Mouse (Mus musculus): Measurements from ENCODE around the gene Grem1. TPM values are rescaled to one million over a fixed set of nuclear protein-coding genes. Genes with fewer than 3 reads are reported as not detected.

The Grem1 gene
- polyA plus RNA-seq, 1 experiment from 2014 or later = 8.8 TPM

- Histone ChIP-seq H3K4me2 (ENCODE audit: low read depth, low read length) (no peak overlapping the region), H3K27ac (ENCODE audit: low read length) (no peak overlapping the region), H3K27me3 (replicated peaks; ENCODE audit: control insufficient read depth, insufficient read depth, low read length) (no peaks in the 10 kb centered on the region), H3K9ac (ENCODE audit: low read depth, low read length) (no peak overlapping the region), H3K4me1 (ENCODE audit: control insufficient read depth, insufficient read depth, low read length) (no peaks in the 10 kb centered on the region), H3K4me3 (ENCODE audit: low read length) (no peak overlapping the region), H3K36me3 (ENCODE audit: control insufficient read depth, insufficient read depth, low read length) (no peaks in the 10 kb centered on the region), H3K9me3 (ENCODE audit: control insufficient read depth, low read length) (no peaks in the 10 kb centered on the region)
- no peak for ATAC-seq
- 88% methylated on average over 4 of the region's 4 CpGs for WGBS
Measured at GRCm38 (mm10) chr2:113788821-113789387, 30.5 kb upstream of the Grem1 start.

GRCm38 (mm10) chr2:113787882-113788281 is 29.4 kb upstream of the Grem1 start:
- Histone ChIP-seq H3K4me2 (ENCODE audit: low read depth, low read length) (no peak overlapping the region), H3K4me1 (ENCODE audit: control insufficient read depth, insufficient read depth, low read length) (no peaks in the 10 kb centered on the region), H3K36me3 (ENCODE audit: control insufficient read depth, insufficient read depth, low read length) (no peaks in the 10 kb centered on the region), H3K4me3 (ENCODE audit: low read length) (no peak overlapping the region), H3K27me3 (replicated peaks; ENCODE audit: control insufficient read depth, insufficient read depth, low read length) (no peaks in the 10 kb centered on the region), H3K9me3 (ENCODE audit: control insufficient read depth, low read length) (no peaks in the 10 kb centered on the region), H3K9ac (ENCODE audit: low read depth, low read length) (no peak overlapping the region), H3K27ac (ENCODE audit: low read length) (no peak overlapping the region)
- 82% methylated on average over 4 of the region's 4 CpGs for WGBS
- ATAC-seq = no peak

- H3K9me3 ChIP-seq (ENCODE audit: control insufficient read depth, low read length) = no peaks in the 10 kb centered on the region
- no peak overlapping the region for H3K4me3 ChIP-seq (ENCODE audit: low read length)
- no peak overlapping the region for H3K9ac ChIP-seq (ENCODE audit: low read depth, low read length)
- ATAC-seq = no peak
- 22% methylated on average over 3 of the region's 3 CpGs for WGBS
- no peak overlapping the region for H3K27ac ChIP-seq (ENCODE audit: low read length)
- no peaks in the 10 kb centered on the region for H3K27me3 ChIP-seq (replicated peaks; ENCODE audit: control insufficient read depth, insufficient read depth, low read length)
- H3K4me2 ChIP-seq (ENCODE audit: low read depth, low read length) = no peak overlapping the region
- H3K36me3 ChIP-seq (ENCODE audit: control insufficient read depth, insufficient read depth, low read length) = no peaks in the 10 kb centered on the region
- no peaks in the 10 kb centered on the region for H3K4me1 ChIP-seq (ENCODE audit: control insufficient read depth, insufficient read depth, low read length)
Measured at GRCm38 (mm10) chr2:113784851-113785250, 26.4 kb upstream of the Grem1 start.

GRCm38 (mm10) chr2:113781521-113781920 is 23.1 kb upstream of the Grem1 start:
- no peak overlapping the region for H3K4me2 ChIP-seq (ENCODE audit: low read depth, low read length)
- H3K9ac ChIP-seq (ENCODE audit: low read depth, low read length) = no peak overlapping the region
- no peaks in the 10 kb centered on the region for H3K9me3 ChIP-seq (ENCODE audit: control insufficient read depth, low read length)
- H3K27ac ChIP-seq (ENCODE audit: low read length) = no peak overlapping the region
- H3K4me3 ChIP-seq (ENCODE audit: low read length) = no peak overlapping the region
- 70% methylated on average over 4 of the region's 4 CpGs for WGBS
- H3K27me3 ChIP-seq (replicated peaks; ENCODE audit: control insufficient read depth, insufficient read depth, low read length) = no peaks in the 10 kb centered on the region
- H3K36me3 ChIP-seq (ENCODE audit: control insufficient read depth, insufficient read depth, low read length) = no peaks in the 10 kb centered on the region
- ATAC-seq = no peak
- H3K4me1 ChIP-seq (ENCODE audit: control insufficient read depth, insufficient read depth, low read length) = no peaks in the 10 kb centered on the region

DNA sequence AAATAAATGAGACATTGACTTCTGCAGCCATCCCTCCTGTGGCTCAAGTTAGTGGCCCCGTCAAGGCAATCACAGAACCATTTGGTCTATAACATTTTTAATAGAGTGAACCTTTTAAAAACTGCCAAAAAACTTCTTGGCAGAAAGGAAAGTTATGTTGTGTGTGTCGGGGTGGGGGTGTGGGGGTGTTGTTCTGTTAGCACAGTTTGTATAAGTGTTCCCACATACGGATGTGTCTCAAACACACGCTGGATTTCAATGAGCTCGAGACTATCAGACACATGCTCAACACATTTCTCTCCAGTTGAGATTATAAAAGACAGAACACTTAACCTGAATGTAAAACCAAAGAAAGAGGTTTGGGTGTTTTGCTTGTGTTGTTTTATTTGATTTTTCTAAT is 22.7 kb upstream of the Grem1 start:
- Histone ChIP-seq H3K9me3 (ENCODE audit: control insufficient read depth, low read length) (no peaks in the 10 kb centered on the region), H3K4me3 (ENCODE audit: low read length) (no peak overlapping the region), H3K27ac (ENCODE audit: low read length) (no peak overlapping the region), H3K4me2 (ENCODE audit: low read depth, low read length) (no peak overlapping the region), H3K36me3 (ENCODE audit: control insufficient read depth, insufficient read depth, low read length) (no peaks in the 10 kb centered on the region), H3K4me1 (ENCODE audit: control insufficient read depth, insufficient read depth, low read length) (no peaks in the 10 kb centered on the region), H3K27me3 (replicated peaks; ENCODE audit: control insufficient read depth, insufficient read depth, low read length) (no peaks in the 10 kb centered on the region), H3K9ac (ENCODE audit: low read depth, low read length) (no peak overlapping the region)
- no peak for ATAC-seq
- WGBS = 70% methylated on average over 5 of the region's 5 CpGs

DNA sequence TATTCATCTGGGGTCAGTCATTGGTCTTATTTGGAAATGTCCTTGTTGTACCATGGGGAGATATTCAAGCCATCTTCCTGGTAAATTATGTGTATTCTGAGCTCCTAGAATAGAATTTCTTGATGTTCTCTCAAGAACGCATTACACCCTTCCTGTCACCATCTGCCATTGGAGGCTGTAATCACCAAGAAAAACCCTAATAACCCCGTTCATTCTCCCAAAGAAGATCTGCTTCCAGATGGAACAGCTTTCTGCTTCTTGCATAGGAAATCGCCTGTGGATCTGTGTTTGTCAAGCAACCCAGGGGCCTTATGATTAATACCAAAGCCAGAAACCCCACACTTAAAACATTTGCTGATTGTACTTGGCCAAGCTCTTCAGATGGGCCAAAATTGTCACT is 20.9 kb upstream of the Grem1 start:
- Histone ChIP-seq H3K4me3 (ENCODE audit: low read length) (no peak overlapping the region), H3K36me3 (ENCODE audit: control insufficient read depth, insufficient read depth, low read length) (no peaks in the 10 kb centered on the region), H3K9me3 (ENCODE audit: control insufficient read depth, low read length) (no peaks in the 10 kb centered on the region), H3K27me3 (replicated peaks; ENCODE audit: control insufficient read depth, insufficient read depth, low read length) (no peaks in the 10 kb centered on the region), H3K4me1 (ENCODE audit: control insufficient read depth, insufficient read depth, low read length) (no peaks in the 10 kb centered on the region), H3K4me2 (ENCODE audit: low read depth, low read length) (no peak overlapping the region), H3K27ac (ENCODE audit: low read length) (no peak overlapping the region), H3K9ac (ENCODE audit: low read depth, low read length) (no peak overlapping the region)
- 90% methylated on average over 3 of the region's 3 CpGs for WGBS
- ATAC-seq = no peak

- Histone ChIP-seq H3K9ac (ENCODE audit: low read depth, low read length) (no peak overlapping the region), H3K4me2 (ENCODE audit: low read depth, low read length) (no peak overlapping the region), H3K36me3 (ENCODE audit: control insufficient read depth, insufficient read depth, low read length) (no peaks in the 10 kb centered on the region), H3K4me3 (ENCODE audit: low read length) (no peak overlapping the region), H3K4me1 (ENCODE audit: control insufficient read depth, insufficient read depth, low read length) (no peaks in the 10 kb centered on the region), H3K27me3 (replicated peaks; ENCODE audit: control insufficient read depth, insufficient read depth, low read length) (no peaks in the 10 kb centered on the region), H3K9me3 (ENCODE audit: control insufficient read depth, low read length) (no peaks in the 10 kb centered on the region), H3K27ac (ENCODE audit: low read length) (no peak overlapping the region)
- whole genome bisulfite sequencing = 73% methylated on average over 6 of the region's 6 CpGs
- ATAC-seq = no peak
Measured at GRCm38 (mm10) chr2:113778036-113778435, 19.6 kb upstream of the Grem1 start.

DNA sequence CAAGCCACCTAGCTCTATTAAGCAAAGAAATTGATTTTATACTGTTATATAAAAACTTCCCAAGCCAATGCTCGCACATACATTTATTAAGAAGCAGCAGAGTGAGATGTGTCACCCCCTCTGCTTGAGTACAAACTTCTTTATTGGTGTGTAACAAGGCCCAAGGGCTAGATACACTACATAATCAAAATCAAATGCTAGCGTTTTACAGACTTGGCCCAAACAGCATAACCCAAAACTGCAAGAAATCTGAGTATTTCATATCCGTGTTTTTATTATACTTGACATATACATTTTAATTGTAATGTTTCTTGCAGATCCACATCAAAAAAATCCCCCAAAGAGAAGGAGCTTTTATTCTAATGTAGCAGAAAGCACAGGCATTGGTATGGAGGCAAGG is 17.9 kb upstream of the Grem1 start:
- no peak for ATAC-seq
- WGBS = 84% methylated on average over 3 of the region's 3 CpGs
- H3K9me3 ChIP-seq (ENCODE audit: control insufficient read depth, low read length) = no peaks in the 10 kb centered on the region
- no peaks in the 10 kb centered on the region for H3K4me1 ChIP-seq (ENCODE audit: control insufficient read depth, insufficient read depth, low read length)
- H3K27me3 ChIP-seq (replicated peaks; ENCODE audit: control insufficient read depth, insufficient read depth, low read length) = no peaks in the 10 kb centered on the region
- H3K4me3 ChIP-seq (ENCODE audit: low read length) = no peak overlapping the region
- no peaks in the 10 kb centered on the region for H3K36me3 ChIP-seq (ENCODE audit: control insufficient read depth, insufficient read depth, low read length)
- H3K9ac ChIP-seq (ENCODE audit: low read depth, low read length) = no peak overlapping the region
- H3K4me2 ChIP-seq (ENCODE audit: low read depth, low read length) = no peak overlapping the region
- H3K27ac ChIP-seq (ENCODE audit: low read length) = no peak overlapping the region

DNA sequence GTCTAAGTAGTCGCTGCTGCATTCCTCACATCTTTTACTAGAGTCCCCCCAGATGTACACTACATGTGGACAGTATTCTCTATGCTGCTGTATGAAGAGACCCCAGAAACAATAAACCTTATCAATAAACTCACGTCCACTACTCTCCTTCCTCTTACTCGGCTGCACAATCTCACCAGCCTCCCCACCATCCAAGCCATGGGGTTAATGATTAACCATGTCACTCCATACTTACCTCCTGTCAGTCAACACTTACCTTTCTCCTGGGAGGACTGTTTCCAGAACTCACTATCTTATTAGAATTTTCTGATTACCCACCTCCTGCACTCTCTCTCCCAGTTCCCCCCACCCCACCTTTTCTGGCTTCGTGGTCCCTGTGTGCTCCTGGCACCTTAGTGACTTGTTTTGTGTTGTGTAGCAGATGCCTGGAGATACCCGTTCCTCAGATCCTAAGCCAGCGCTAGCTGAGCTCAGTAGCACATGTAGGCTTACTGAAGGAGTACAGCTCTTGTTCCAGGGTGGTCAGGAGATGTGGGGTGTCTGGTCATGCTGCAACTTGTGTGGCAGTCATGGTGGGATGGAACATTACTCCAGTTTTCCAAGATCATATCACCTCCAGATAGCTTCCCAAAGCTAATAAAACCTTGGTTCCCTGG is 15.8 kb upstream of the Grem1 start:
- H3K9me3 ChIP-seq (ENCODE audit: control insufficient read depth, low read length) = no peaks in the 10 kb centered on the region
- H3K36me3 ChIP-seq (ENCODE audit: control insufficient read depth, insufficient read depth, low read length) = no peaks in the 10 kb centered on the region
- no peak overlapping the region for H3K4me3 ChIP-seq (ENCODE audit: low read length)
- peak; percentile 95 for ATAC-seq
- no peaks in the 10 kb centered on the region for H3K4me1 ChIP-seq (ENCODE audit: control insufficient read depth, insufficient read depth, low read length)
- H3K9ac ChIP-seq (ENCODE audit: low read depth, low read length) = no peak overlapping the region
- no peak overlapping the region for H3K27ac ChIP-seq (ENCODE audit: low read length)
- 59% methylated on average over 6 of the region's 6 CpGs for WGBS
- 0 out of 2 replicates have a peak overlapping the region, but pooled peaks have one; percentile 30 for H3K4me2 ChIP-seq (ENCODE audit: low read depth, low read length)
- H3K27me3 ChIP-seq (replicated peaks; ENCODE audit: control insufficient read depth, insufficient read depth, low read length) = no peaks in the 10 kb centered on the region

Data from intestine, embryonic 16.5 days (tissue).